Mouse (Mus musculus): ENCODE data around the gene Scgb1b10.
"Not testable (repeated sequence)": the region's sequence is repeated elsewhere in the genome, so short reads cannot be mapped to it uniquely, and the experiment has no call there.

Scgb1b10 gene

DNA sequence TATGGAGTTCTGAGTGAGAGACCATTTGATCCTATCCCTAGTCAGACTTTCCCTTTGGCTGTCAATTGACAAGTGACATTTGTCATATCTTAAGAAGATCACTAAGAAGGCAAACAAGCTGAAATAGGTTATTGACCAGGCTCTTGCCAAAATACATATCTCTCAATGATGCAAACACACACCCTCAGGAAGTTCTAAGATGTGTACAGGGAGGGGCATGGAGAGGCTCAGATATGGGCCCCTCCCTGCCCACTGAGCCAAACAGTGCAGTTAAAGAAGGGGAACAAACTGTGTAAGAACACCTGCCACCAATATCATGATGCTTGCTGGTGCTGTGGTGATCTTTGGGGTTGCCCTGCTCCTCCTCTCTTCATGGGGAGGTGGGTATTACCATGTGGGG is at the start of gene Scgb1b10:
Gene Scgb1b10, plus strand, starts transcription at position 301 of the 400 bp plus-strand sequence.
- not testable (repeated sequence) for DNase-seq

Measured in embryo, embryonic 11 days (tissue).